Mouse (Mus musculus): ENCODE measurements at regions not wholly inside any gene's neighbourhood (a gene's known extent, or its start where the extent isn't known, plus 50 kb on each side); places are given as distances from the start of the nearest gene placed in this dataset.

DNA sequence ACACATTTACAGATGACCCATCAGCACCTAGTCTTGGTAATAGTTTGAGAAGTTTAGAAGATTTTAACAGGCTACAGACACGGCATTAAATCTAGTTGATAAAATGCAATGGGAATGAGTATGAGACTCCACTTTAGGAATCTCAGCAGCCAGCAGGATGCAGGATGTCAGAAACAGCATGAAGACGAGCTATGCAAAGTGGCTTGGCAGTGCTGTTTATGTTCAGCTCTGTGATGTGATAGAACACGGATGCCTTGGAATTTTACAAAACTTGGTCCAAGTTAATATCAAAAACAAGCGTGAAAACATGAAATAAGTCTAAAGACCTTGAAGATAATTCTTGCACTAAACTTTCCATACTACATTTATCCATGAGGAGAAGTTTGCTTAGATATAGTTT is 193.0 kb downstream of the Pou4f1 start:
- TF ChIP-seq CTCF (IDR thresholded peaks at IDR 0.05; ENCODE audit: control insufficient read depth, insufficient read depth, low read length) (no peak), POLR2A (IDR thresholded peaks at IDR 0.05; ENCODE audit: borderline replicate concordance, control insufficient read depth, low read depth, low read length) (no peak)

Measured in bone marrow, adult 2 months (tissue).